Mouse (Mus musculus) T-helper 1 cell (primary cell): ENCODE measurements around the gene Eefsec.

Experiments used
- in situ Hi-C: fragments of 300-600 bp; cut with MboI, MseI; formaldehyde crosslinking; loops from one replicate; pipeline ENCODE4 v1.15.1; 2025; ENCODE audit warnings: high pct_unique_total_duplicates

The Eefsec gene

DNA sequence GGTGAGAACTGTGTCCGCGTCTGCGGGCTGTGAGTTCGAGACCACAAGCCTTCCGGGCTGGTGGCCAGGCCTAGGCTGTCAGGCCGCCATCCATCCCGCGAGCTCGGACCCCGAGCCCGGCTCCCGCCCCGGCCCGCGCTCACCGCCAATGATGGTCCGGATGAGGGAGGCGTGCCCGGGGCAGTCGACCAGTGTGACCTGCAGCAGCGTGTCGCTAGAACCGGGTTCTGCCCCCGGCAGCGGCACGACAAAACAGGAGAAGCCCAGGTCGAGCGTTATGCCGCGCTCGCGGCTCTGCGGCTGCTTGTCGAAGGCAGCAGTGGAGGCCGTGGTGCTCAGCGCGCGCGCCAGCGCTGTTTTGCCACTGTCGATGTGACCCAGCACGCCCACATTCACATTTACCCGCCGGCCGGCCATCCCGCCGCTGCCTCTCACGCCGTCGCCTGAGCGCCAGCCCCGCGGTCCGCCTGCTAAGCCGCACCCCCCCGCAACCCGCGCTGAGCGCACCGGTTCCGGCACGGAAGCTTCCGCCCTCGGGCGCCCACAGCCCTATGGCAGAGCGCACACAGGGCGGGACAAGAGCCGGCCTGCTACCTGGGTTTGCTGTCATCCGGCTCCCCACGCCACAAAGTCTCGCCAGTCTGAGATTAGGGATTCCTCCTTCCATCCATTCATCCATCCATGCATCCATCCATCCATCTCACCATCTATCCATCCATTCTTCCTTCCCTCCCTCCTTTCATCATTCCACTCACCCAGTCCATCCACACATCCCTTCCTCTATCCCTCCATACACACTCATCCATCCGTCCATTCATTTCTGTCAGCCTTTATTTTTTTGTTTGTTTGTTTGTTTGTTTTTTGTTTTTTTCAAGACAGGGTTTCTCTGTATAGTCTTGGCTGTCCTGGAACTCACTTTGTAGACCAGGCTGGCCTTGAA is at the start of gene Eefsec:
Gene Eefsec (minus strand): TSS at position 477 of the 940 bp plus-strand sequence.
- in situ Hi-C loops = loop anchor here (25.0 kb wide), 1 partner anchor 1941 kb away; no protein-coding TSS in a partner anchor

DNA sequence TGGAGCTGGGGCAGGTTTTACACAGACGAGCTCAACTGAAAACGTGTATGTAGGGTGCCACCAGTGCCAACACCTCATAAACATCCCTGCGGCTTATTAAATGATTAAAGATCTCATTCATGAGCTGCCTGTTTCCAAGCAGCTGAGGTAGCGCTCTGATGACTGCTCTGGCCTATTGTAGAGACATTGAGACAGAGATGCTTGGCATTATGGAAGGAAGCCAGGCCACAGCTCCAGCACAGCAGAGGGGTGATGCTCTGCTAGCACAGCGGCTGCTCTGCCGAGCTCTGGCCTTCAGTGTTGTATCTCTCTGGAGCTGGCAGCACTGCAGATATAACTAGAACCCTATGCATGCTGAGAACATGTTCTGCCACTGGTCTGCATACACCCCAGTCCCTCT is 47.4 kb upstream of the Eefsec start:
- in situ Hi-C loops = no loop called here

- in situ Hi-C loops = no loop called here
These were observed 44.5 kb upstream of the Eefsec start for GRCm38 (mm10) chr6:88490629-88491354.

- in situ Hi-C loops = loop anchor here (5.0 kb wide), 1 partner anchor 208 kb away; no protein-coding TSS in a partner anchor
These were observed 43.5 kb upstream of the Eefsec start for GRCm38 (mm10) chr6:88489834-88490233.

- in situ Hi-C loops = loop anchor here (5.0 kb wide), 1 partner anchor 207 kb away; no protein-coding TSS in a partner anchor
These were observed 42.7 kb upstream of the Eefsec start for GRCm38 (mm10) chr6:88489026-88489425.

DNA sequence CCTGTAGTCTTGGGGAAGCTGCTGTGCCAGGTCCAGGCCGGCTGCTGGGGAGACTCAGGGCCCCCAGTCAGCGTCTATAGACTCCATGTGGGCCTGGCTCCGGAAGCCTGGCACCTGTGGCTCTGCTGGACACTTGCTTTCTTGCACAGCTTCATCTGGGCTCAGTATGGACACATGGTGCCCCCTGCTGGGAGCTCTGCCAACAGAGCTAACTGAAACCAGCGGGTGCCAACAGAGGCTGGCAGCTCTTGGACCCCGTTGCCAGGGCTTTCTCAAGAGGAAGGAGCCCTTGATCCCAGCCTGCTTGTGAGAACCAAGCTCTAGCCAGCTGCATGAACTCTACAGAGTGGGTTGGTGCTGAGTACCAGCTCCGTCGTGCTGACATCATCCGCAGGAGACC is 40.6 kb upstream of the Eefsec start:
- in situ Hi-C loops = loop anchor here (5.0 kb wide), 1 partner anchor 205 kb away; no protein-coding TSS in a partner anchor

GRCm38 (mm10) chr6:88485378-88485777 is 39.0 kb upstream of the Eefsec start:
- in situ Hi-C loops = loop anchor here (5.0 kb wide), 1 partner anchor 203 kb away; no protein-coding TSS in a partner anchor

- in situ Hi-C loops = no loop called here
These were observed 37.6 kb upstream of the Eefsec start for GRCm38 (mm10) chr6:88483913-88484312.

DNA sequence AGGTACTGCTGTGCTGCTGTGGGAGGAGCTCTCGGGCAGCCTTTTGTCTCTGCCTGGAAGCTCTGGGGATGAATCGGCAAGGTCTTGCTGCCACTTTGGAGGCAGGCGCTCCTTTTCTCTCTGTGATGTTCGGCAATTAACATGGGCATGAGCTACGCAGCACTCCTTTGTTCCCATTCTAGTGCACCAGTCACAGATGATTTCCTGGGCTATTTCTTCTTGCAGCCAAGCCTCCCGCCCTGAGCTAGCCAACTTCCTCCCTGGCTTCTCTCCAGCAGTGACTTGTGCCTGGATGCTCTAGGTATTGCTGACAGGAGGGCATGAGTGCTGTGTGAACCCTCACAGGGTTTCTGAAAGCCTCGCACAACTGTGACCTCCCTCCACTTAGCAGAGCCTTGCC is 36.8 kb upstream of the Eefsec start:
- in situ Hi-C loops = no loop called here

- in situ Hi-C loops = no loop called here
These were observed 34.1 kb upstream of the Eefsec start for GRCm38 (mm10) chr6:88480421-88480820.

DNA sequence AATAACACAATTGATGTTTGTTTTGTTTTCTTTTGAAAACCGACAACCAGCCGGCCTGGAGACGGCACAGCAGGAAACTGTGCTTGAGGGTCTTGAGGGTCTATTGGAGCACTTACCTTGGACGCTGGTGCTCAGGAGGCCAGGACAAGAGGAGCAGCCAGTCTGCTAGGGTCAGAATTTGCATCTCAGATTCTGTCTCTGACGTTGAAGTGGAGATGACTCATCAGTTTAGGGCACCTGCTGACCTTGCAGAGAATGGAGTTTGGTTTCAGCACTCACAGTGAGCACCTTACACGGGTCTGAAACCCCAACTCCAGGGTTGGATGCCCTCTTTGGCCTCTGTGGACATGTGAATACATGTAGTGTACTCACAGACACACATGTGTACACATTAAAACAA is 23.5 kb upstream of the Eefsec start:
- in situ Hi-C loops = loop anchor here (10.0 kb wide), 1 partner anchor 45 kb away; the partner anchor contains the start of gene Sec61a1

DNA sequence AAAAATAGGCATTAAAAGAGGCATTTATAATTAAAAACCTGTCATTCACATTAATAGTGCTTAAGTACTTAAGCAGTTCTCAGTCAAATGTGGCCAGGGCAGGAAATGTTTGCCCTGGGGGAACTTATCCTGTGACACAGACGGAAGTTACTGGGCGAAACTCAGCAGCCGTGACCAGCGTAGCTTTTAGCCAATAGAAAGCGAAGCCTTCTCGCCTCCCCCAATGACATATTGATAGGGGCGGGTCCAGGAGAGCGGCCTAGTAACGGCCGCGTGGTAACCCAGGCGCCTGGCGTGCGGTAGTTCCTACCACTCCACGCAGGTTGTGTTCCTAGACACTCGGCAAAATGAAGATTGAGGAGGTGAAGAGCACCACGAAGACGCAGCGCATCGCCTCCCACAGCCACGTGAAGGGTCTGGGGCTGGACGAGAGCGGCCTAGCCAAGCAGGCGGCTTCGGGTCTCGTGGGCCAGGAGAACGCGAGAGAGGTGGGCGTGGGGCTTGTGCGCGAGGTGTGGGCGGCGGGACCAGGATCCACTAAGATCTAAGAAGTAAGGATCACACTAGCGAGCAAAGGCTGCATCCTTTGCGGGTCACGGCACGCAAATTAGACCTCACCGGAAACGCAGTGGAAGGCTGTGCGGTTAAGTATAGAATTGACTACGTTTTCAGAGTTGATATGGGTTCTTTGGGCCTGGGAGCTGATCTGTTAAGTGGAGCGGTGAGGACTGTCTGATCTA is 19.0 kb upstream of the Eefsec start, which contains the start of gene Ruvbl1:
Gene Ruvbl1 (plus strand): TSS at position 229 of the 740 bp plus-strand sequence.
- in situ Hi-C loops = loop anchor here (10.0 kb wide), 1 partner anchor 49 kb away; the partner anchor contains the start of gene Sec61a1

- in situ Hi-C loops = no loop called here
These were observed 8.2 kb upstream of the Eefsec start for GRCm38 (mm10) chr6:88454545-88454944.

DNA sequence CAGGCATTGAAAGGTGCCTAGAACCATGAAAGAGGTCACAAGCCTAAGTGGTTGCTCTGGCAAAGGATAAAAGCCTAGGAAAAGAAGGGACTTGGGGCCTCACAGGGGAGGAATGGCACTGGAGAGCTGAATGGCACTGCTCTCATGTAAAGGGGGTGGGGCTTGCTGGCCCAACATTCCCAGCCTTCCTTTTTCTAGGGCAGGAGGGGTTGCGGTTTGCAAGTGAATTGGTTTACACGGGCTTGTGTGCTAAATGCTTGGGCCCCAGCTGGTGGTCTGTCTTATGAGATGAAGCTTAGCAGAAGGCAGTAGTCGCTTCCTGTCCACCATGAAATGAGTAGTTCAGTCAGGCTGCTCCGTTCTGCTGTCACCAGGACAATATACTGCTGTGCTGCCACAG is 1.1 kb upstream of the Eefsec start:
- in situ Hi-C loops = loop anchor here (25.0 kb wide), 1 partner anchor 1940 kb away; no protein-coding TSS in a partner anchor

- in situ Hi-C loops = loop anchor here (25.0 kb wide), 1 partner anchor 1942 kb away; no protein-coding TSS in a partner anchor
These were observed 678 bp downstream of the Eefsec start for GRCm38 (mm10) chr6:88445661-88446060.

GRCm38 (mm10) chr6:88444076-88444750 is 2.1 kb downstream of the Eefsec start:
- in situ Hi-C loops = loop anchor here (25.0 kb wide), 1 partner anchor 1943 kb away; no protein-coding TSS in a partner anchor

DNA sequence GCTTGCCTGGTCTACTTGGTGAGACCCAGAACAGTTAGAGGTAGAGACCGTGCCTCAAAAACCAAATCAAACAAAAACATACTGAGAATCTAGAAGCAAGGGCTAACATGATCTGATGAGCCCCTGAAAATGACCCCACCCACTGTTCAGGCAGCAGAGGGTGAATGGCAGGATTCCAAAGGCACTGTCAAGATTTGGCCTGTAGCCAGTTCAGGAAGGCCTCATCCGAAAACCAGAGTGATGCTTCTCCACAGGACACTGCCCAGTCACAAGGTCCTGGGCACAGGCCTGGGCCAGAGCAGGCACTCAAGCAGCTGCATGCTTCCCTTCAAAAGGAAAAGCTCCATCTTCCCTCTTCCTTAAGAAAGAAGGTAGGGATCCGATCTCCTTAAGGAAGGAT is 2.9 kb downstream of the Eefsec start:
- in situ Hi-C loops = loop anchor here (25.0 kb wide), 1 partner anchor 1944 kb away; no protein-coding TSS in a partner anchor

DNA sequence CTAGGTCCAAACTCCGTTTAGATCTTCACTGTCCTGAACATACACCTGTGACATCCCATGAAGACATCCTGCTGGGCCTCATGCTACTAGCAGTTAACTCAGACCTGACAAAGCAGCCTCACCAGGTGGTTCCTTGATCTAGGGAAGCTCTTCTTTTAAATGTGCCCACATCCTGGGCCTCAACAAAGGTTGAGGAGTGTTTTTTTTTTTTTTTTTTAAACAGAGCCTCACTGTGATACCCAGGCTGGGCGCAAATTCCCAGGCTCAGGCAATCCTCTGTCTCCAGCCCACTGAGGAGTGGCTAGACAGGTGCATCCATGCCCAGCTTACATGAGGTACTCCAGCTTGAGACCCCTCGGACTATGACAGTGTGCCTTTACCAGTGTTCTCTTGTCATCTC is 3.8 kb downstream of the Eefsec start:
- in situ Hi-C loops = loop anchor here (25.0 kb wide), 1 partner anchor 1945 kb away; no protein-coding TSS in a partner anchor

DNA sequence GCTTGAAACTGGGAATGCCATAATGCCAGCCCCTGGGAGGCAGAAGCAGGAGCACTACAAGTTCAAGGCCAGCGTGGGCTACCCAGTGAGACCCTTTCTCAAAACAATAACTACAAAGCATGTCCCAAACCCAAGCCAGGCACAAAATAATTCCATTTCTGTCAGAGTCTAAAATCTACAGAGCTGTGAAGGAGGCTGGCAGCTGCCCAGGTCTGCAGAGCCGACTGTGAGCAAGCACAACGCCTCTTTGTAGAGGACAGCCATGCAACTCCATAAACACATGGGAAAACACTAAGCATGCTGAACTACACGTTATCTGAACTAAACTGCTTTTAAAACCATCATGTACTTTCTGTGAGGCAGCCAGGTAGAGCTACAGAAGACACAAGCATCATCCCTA is 7.3 kb downstream of the Eefsec start:
- in situ Hi-C loops = loop anchor here (25.0 kb wide), 1 partner anchor 1948 kb away; no protein-coding TSS in a partner anchor

GRCm38 (mm10) chr6:88435609-88436008 is 10.7 kb downstream of the Eefsec start:
- in situ Hi-C loops = loop anchor here (25.0 kb wide), 1 partner anchor 1952 kb away; no protein-coding TSS in a partner anchor
